Mouse (Mus musculus): ENCODE measurements around the gene Wfdc17.

DNA sequence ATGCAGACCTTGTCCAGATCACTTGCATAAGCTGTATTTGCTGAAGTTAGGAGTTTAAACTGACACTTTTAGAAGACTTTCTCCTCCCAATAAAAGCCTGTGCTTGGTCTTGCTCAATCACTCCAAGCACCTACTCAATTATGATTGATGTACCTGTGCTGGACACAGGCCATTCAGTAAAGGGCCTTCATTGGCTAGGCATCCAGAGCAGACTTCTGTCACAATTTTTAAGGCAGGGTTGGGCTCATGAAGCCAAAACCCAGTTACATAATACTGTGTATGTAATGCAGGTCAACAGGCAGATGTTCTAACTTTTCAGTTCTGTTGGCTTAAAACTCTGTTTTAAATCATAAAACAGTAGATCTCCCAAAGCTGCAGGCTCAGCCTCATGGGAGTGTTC lies 17.0 kb downstream of the Wfdc17 start:
- no peak for TF ChIP-seq CTCF (conservative IDR thresholded peaks at IDR 0.05; ENCODE audit: low read length)
- no peak for TF ChIP-seq NANOG (IDR thresholded peaks at IDR 0.05; ENCODE audit: borderline replicate concordance, low read length)

All from E14TG2a.4 (cell line).